Mouse (Mus musculus) testis, postnatal 10 days (tissue): ENCODE measurements at regions not wholly inside any gene's neighbourhood (a gene's known extent, or its start where the extent isn't known, plus 50 kb on each side); places are given as distances from the start of the nearest gene placed in this dataset.
"Not testable (repeated sequence)": the region's sequence is repeated elsewhere in the genome, so short reads cannot be mapped to it uniquely, and the experiment has no call there.

ENCODE experiments used
- DNase-seq: peaks from one replicate; pipeline ENCODE4 v3.0.0; 2021; ENCODE audit warnings: low spot score

DNA sequence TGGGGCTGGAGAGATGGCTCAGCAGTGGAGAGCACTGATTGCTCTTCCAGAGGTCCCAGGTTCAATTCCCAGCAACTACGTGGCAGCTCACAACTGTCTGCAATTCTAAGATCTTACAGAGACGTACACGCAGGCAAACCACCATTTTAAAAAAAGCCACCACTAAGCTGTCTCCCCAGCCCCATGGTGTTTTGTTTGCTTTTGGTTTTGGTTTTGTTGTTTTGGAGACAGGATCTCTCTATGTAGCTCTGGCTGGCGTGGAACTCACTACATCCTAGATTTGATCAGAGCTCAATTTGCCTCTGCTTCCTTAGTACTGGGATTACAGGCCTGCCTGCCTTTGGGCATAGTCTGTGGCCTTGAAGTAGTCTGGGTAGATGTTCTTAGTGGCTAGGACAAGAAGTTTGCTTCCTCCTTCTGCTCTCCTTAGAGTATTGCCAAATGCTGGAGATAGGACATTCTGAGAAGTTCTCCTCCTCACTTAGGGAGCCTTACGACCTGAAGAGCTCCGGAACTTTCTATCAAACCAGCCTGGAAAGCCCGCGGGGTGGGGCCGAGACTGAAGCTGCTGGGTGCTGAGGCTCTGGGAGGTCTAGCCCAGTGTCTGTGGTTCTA is 495.4 kb upstream of the Chrm3 start:
- DNase-seq = not testable (repeated sequence)

DNA sequence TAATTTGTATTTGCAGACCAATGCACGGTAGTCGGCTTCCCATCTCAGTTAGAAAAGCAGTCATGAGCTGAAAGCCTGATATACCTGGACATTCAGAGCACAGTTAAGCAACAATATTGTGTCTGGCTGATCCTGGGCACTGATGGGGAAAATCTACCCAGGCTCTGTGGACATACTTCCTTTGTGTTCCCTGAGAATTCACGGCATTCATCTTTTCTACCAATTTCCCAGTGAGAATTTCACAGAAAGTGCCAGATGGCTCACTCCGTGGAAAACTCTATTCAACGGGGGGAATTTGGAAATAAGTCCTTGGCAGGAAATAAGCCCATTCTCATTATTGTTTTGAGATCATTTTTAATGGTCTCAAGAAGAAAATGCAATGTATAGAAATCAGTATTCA is 484.6 kb upstream of the Chrm3 start:
- no peak for DNase-seq

DNA sequence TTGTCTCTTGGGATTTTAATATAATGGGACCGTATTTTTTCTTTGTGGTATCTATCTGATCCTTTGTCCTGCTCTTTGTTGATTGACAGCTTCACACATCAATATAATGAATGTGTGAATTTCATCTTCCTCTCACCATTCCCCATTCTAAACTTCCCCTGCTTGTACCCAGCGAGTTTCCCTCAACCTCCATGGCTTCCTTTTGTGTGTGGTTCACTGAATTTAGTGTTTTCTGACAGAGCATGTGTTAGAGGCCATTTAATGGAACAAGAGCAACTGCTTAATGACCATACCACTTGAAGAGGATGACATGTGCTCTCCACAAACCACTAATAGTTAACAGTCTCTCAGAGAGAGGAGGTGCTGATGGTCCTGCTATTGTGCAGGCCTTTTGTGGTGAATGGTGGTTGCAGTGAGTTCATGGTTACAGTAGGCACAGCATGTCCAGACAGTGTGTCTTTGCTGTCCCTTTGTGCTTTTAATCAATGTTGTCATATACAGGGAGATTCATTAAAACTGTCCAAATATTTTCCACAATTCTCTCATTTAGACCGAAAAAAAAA is 438.8 kb upstream of the Chrm3 start:
- DNase-seq = no peak
